Mouse (Mus musculus) urinary bladder, postnatal 14 days (tissue): ENCODE measurements around the gene Htr5a.

Experiments used
- DNase-seq: peaks from one replicate; pipeline ENCODE4 v3.0.0; 2021; ENCODE audit warnings: low spot score

Gene Htr5a

DNA sequence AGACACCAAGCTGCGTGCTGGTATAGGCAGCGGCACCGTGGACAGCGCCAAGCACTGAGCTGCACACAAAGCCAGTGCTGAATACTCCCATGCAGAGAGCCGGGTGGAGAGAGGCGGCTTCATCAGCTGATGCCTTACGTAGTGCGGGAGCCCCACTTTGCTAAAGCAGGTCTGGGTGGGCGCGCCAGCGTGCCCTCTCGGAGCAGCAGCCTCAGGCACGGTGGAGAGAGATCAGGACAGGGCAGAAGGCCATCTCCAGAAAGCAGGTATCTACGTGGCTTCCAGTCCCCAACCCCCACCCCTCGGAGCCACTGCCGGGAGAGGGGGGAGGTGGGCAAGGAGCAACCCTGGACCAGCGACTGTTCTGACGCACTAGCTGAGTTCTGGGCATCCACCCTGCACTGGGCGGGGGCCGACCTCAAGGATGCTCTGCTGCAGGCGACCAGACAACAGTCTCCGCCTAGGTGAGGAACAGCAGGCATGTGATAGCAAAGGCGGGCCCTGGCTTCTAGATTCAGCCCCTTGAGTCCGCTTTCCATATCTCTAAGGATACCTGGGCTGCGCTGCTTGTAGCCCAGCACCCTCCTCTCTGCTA, at the start of gene Htr5a:
Htr5a (plus strand) TSS at position 449 of the 595 bp plus-strand sequence.
- peak; percentile 10 for DNase-seq

DNA sequence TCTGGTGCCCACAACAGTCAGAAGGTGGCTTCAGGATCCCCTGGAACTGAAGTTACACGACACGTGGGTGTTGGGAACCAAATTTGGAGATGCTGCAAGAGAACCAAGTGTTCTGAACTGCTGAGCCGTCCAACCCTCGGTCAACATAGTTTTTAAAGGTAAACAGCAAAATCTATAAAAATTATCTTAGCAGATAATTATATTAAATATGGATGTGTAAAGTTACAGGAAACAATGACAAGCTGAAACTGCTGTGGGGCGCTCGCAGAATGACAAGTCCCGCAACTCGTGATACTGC, 49.8 kb upstream of the Htr5a start:
- no peak for DNase-seq

DNA sequence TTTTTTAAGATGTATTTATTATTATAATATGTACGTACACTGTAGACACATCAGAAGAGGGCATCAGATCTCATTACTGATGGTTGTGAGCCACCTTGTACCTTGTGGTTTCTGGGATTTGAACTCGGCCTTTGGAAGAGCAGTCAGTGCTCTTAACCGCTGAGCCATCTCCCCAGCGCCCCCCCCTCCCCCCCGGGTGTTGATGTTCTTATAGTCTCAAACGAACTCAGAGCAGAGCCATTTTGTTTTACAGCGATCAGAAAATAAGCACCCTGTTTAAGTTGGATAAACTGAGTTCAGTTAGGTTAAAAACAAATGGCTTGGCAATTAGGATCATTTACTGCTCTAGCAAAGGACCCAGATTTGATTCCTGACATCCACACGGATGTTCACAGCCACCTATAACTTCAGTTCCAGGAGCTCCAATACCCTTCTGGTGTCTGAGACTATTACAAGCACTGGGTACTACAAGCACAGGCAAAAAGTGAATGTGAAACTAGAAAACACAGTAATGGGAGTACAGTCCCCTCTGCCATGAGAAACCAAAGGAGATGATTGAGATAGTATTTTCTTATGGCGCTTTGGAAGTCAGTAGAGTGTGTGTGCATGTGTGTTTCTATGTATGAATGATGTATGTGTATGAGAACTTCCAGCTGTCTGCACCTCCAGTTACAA, 49.3 kb upstream of the Htr5a start:
- no peak for DNase-seq

DNA sequence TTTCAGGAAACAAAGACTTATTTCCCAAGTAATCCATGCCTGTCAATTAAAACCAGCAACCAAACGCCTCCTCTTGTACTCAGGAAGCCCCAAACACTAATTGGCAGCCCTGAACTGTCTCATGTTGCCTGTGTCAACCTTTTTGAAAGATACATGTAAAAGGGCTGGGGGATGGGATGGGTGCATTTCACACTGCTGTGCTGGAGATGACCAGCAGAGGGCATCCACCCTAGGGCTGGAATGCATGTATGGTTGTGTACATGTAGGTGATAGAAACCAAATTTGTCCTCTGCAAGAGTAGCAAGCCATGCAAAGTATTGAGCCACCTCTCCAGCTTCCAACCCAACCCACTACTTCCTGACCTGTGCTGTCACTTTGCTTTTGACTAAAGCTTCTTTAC, 48.0 kb upstream of the Htr5a start:
- peak; percentile 66 for DNase-seq

DNA sequence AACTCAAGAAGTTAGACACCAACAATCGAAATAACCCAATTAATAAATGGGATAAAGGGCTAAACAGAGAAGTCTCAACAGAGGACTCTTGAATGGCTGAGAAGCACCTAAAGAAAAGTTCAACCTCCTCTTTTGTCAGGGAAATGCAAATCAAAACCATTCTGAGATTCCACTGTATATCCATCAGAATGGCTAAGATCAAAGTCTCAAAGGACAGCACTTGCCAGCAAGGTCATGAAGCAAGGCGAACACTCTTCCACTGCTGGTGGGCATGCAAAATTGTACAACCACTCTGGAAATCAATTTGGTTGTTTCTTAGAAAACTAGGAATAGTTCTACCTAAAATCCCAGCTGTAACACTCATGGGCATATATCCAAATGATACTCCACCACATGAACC, 27.7 kb upstream of the Htr5a start:
- no peak for DNase-seq

DNA sequence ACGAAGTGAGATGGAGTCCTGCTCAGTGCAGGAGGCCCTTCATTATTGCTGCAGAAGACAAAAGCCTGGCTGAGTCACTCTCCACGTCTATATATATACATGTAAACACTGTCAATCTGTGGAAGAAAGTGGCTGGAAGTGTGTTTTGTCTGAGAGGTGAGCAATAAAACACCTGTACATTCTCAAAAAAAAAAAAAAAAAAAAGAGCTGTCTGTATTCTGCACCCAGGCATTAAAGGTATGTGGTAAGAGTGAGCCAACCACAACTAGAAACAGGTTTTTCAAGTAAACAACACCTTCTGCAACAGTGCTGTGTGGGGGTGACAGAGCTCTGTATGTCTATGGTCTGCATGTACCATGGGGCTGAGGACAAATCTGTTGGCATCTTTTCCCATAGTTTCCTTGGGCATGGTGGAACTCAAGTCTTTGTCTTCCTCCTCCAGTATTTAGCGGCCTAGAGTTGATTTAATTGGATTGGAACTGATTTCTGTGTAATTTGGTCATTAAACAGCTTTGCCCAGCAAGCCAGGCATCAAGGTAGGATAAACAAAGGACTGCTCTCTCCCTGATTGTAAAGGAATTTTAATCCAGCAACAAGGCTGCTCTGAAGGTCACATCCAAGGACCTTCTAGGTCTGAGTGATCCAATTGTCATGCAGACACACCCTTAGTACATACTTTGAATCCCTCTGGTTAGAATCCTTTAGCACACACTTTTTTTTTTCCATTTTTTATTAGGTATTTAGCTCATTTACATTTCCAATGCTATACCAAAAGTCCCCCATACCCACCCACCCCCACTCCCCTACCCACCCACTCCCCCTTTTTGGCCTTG, 22.9 kb upstream of the Htr5a start:
- DNase-seq: no peak

DNA sequence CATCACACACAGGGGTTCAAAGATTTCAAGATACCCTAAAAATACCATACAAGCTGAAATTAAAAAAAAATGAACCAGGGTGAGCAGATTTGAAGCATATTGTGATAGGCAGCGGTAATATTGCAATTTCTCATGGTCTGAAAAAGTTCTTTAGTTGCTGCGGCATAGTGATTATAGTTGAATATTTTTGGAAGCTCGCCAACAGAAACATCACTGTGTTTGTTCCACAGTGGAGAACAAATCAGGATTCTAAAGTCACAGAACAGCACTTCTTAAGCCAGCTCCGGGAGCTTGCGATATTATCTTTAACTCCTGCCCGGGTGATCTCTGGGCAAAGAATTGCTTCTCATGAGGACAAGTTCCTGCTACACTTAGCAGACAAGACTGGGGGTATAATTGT, 20.8 kb upstream of the Htr5a start:
- DNase-seq: no peak

DNA sequence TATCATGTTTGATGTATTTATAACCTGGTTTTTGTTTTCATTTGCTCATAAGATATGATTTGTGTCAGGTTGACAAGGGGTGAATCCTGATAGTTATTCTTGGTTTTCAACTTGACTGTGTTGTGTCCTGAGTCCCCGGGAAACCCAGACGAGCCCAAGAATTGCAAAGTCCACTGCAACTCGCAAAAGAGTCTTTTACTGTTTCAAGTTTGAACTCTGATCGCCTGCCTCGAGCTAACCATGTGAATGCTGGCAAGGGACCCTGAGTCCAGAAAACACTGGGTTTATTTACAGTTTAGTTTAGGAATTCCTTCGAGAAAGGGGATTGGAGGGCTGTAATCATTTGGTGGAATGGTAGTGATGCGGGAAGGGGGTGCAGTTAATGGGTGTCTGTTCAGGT, 14.0 kb upstream of the Htr5a start:
- DNase-seq: no peak

DNA sequence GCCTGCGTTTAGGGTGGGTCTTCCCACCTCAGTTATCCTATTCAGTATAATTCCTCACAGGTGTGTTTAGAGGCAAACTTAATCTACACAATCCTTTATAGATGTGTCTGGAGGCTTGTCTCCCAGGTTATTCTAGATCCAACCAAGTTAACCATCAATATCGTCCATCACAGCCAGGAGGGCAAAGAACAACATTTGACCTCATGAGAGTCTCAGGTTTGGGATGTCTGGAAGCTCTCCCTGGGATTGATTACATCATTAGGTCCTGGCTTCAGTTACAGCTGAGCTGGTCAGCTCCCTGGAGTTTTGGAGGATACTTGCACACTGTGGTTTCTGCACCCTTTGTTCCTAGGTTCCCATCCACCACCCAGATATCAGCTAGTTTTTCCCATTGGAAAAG, 6.9 kb upstream of the Htr5a start:
- DNase-seq: no peak

DNA sequence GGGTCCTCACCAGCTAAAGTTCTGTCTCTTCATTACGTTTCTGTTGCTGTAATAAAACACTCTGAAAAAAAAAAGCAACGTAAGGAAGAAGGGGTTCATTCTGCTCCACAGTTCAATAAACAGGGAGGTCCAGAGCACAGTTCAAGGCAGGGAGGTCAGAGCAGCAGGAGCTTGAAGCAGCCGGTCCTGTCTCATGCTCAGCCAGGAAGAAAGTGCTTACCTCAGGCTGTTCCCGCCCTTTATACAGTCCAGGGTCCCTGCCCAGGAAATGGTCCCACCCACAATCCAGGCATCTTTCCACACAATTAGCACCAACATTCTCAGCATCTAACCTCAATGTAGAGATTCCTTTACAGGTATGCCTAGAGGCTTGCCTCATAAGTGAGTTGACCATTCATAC, 3.9 kb upstream of the Htr5a start:
- no peak for DNase-seq

DNA sequence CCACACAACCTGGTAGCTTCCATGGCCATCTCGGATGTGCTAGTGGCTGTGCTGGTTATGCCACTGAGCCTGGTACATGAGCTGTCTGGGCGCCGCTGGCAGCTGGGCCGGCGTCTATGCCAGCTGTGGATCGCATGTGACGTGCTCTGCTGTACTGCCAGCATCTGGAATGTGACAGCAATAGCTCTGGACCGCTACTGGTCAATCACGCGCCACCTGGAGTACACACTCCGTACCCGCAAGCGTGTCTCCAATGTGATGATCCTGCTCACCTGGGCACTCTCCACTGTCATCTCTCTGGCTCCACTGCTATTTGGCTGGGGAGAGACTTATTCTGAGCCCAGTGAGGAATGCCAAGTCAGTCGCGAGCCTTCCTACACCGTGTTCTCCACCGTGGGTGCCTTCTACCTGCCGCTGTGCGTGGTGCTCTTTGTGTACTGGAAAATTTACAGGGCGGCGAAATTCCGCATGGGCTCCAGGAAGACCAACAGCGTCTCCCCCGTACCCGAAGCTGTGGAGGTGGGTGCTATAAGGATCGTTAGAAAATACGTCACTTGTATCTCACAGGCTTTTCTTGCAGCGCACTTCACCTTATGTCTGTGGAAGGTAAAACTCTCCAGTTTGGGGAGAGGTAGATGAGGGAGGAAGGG, 847 bp downstream of the Htr5a start:
- no peak for DNase-seq

DNA sequence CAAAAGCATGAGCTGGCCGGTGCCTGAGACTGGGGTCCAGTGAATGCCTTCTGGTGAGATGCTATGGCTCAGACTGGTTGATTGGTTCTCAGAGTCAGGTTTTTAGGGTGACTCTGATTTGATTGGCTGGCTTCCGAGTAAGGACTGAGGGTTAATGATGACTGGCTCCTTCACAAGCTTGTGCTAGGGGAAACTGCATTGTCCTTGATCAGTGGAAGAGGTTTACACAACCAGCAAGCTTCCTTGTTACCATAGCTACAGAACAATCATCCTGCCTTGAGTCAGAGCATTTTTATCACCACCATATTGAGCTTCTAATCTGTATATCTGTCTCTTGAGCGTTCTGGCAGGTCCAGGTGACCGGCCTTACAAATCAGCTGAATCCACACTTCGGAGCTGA, 5.0 kb downstream of the Htr5a start:
- DNase-seq: no peak

DNA sequence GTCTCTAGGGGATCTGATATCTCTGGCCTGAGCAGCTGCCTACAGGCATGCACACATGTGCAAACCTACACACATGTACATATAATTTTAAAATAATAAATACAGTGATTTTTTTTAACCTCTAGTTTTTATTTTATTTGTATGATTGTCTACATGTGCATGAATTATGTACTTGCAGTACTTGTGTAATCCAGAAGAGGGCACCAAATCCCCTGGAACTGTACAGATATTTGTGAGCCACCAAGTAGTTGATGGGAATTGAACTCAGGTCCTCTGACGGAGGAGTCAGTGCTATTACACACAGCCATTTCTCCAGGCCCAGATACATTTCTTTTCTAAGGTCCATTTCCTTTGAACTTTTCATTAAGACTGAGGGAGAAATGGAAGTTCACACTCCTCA, 12.3 kb downstream of the Htr5a start:
- DNase-seq: no peak

DNA sequence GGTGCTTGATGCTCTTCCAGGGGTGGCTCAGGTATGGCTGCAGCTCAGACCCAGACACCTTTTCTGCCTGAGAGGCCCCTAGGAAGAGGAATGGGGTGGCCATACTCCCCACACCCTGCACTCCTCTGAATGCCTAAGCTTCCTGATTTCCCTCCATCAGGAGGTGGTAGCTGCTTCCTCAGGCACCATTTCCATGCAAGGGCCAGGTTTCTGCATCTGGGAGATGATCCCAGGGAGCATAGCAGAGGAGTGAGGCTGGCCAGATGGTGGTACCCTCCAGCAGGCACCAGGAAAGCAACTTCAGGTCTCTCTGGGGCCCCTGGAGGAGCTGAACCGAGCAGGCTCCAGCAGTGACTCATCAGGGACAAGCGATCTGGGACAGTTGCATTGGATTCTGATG, 13.8 kb downstream of the Htr5a start:
- no peak for DNase-seq

DNA sequence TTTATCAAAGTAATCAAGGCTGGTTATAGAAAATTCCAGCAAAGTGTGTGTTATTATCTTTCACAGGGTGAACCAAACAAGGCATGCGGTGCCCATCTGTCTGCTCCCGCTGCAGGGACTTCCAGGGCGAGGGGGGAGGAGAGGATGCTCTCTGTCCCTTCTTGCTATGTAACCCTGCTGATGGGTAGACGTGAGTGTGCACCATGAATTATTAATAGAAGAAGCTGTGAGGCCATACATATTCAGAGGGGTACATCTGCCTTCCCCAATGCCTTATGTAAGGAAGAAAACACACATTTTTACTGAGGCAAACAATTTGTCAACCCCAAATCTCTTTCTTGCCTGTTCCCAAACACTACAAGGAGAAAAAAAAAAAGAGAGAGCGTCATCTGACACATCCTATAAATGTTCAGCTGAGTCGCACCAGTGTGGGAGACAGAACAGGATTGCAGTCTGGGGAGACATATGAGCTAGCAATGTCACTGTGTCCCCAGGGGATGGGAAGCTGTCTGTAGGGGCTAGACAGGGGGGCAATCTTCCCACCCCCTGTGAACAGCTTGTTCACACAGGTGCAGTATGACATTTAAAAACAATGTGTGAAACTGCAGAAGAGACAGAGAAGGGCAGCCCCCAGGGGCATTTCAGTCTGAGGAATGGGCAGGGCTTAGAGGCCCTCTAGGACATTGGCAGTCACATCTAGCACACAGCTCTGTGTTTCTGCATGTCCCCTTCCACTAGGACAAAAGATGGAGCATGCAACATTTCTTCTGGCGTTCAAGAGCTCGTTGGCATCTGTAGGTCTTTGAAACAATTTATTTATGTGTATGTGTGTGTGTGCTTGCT, 31.5 kb downstream of the Htr5a start:
- no peak for DNase-seq

DNA sequence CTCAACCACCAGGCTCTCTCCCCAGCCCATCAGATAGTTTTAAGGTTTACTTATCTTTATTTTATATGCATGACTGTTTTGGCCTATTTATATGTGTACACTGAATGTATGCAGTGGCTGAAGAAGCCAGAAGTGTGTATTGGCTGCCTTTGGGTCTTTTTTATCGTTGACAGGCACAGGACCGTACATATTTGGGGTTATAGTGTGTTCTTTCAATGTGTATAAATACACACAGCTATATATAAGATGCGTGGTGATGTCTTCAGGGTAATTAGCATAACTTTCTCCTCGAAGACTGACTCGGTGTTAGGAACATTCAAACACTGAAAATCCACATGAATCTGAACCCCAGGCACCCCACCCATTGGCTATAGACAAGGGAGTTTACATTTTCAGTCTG, 32.3 kb downstream of the Htr5a start:
- DNase-seq: no peak

DNA sequence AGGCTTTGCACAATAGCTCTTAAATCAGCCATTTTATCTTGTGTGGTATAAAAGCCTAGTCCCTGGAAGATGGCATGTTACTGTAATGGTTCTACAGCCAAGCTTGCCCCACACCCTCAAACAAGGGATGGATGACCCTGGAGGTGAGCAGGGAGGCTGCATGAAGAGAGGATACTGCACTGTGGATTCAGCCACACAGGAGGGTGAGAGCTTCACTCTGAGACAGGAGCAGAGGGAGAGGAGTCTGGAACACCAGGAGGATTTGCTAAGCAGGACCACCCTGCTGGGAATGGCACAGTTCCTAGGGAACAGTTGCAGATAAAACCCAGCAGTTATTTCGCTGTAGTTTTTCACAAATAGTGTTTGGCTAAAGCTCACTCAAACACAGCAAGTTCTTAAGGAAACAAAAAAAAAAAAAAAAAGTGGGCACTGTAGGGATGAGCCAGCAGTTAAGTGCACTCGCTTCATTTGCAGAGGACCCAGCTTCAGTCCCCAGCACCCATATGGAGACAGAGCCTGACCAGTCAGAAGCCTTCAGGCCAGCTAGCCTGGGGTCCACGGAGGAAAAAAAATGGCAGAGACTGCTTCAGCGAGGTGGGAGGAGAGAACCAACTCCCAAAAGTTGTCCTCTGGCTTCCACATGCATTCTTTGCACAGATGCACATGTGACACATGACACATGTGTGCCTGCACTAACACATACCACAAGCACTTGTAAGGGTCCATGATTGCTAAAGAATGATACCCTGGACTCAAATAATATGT, 33.6 kb downstream of the Htr5a start:
- no peak for DNase-seq

DNA sequence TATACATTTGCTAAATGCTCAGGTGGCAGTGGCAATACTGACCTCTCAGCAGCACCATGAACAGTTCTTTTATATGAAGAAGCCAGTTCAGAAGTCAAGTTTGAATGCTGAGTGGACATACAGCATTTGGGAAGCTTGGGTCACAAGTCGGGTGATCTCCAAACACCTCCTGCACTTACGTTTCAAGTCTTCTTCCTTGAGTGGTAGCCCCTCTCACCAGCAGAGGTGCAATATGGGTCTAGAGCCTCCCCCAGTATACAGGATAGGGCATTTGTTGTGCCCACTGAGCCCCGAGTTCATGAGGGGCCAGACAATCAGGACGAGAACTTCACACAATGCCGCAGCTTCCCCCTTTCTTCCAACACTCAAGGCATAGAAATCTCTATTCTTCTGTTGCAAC, 36.4 kb downstream of the Htr5a start:
- no peak for DNase-seq

DNA sequence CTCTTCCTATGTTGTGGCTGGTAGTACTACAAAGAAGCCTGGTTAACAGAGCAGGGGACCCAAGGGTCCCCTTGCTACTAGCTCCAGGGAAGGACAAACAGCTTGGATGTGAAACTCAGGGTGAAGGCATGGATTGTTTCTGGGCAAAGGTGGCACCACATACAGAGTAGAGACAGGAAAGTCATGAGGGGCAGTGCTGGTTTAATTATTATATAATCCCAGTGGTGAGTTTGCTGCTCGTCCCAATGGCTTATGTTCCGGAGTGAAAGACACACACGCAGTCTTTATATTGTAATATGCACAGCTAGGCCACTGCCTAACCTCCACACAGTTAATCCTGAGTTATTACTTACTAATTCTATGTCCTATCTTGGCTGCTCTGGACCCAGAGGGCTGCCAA, 37.8 kb downstream of the Htr5a start:
- no peak for DNase-seq

DNA sequence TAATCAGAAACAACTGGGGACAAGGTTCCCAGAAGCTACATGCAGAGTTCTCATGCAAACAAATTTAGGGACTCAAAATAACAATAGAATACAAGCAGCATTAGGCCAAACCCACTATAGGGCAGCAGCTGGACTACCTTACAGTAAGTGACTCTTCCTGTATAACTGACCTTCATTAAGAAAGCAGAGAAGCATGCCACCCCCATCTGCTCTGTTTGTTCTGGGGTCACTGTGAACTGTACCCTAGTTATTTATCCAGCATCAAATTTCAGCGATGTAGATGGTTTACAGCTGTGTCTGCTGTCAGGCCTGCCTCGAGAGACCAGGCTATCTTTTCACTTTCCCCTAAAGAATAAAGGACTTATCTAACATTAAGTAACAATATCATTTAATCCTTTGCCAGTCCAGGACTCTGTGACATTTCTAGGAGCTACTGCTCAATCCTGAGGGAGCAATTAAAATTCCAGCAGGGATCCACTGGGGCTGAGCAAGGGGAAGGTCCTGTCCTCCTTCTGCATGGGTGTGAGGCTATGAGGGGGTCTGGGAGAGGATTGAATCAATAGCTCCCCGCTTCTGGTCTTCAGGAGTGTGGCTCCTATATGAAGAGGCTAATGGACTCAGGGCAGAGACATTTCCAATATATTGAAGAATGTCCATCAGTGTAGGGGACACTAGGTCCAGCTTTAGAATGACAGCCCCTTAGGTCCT, 38.5 kb downstream of the Htr5a start:
- no peak for DNase-seq

DNA sequence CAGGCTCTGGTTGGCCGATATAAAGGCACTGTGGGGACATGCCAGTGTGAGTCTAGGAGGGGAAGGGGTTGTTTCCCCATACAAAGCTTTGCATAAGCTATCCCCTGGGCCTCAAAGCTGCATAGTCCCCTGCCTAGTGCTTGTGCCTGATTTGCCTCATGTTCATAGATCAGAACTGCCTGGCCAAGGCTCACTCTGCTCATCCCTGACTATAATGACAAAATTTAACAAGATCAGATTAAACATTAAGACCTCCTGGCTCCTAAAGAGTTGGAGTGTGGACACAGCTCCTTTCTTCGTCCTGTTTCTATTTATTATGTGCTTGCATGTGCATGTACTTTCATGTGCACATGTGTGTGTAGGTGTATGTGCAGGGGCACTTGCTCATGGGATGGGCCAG, 39.3 kb downstream of the Htr5a start:
- no peak for DNase-seq
